ENCODE assay signal across 12 mouse cellular contexts in genomic region chr15:59153416-59154250, GRCm38 (mm10).
A peak's percentile ranks its signal among the peaks of the same experiment; 100 is the strongest.
DNase-seq lines count a peak whose midpoint lies in the region; ATAC-seq and TF ChIP-seq lines count a peak whose summit lies in the region.
"Had no signal": no experiment of that assay in that cellular context is flagged by ENCODE, and none has a peak within 500 bp of the region (broad histone marks: within the 10 kb centered on the region; RNA-seq: fewer than 3 reads in every experiment).

No protein-coding gene starts in this region.

- peaks cover 19% of the 10 kb centered on the region for H3K4me1 ChIP-seq in heart, embryonic 10.5 days
- H3K4me1 ChIP-seq in hindbrain, embryonic 13.5 days (replicated peaks): peaks cover 21% of the 10 kb centered on the region
- peaks cover 15% of the 10 kb centered on the region for H3K4me1 ChIP-seq in neural tube, embryonic 15.5 days
- H3K4me1 ChIP-seq in lung, adult 2 months (ENCODE audit: control insufficient read depth, insufficient read depth, low read length): no peaks in the 10 kb centered on the region; the same call in 1 of the 2 replicates

- H3K27ac ChIP-seq in heart, embryonic 10.5 days: peak overlapping the region; percentile 60
- H3K27ac ChIP-seq in hindbrain, embryonic 13.5 days: peak overlapping the region; percentile 66
- peak overlapping the region; percentile 48 for H3K27ac ChIP-seq in neural tube, embryonic 15.5 days (replicated peaks)

- H3K4me3 ChIP-seq in heart, embryonic 10.5 days: no peak overlapping the region
- H3K4me3 ChIP-seq in hindbrain, embryonic 13.5 days: no peak overlapping the region
- H3K4me3 ChIP-seq in neural tube, embryonic 15.5 days (replicated peaks): no peak overlapping the region
- H3K4me3 ChIP-seq in lung, adult 2 months (replicated peaks; ENCODE audit: extremely low read depth, low read depth, low read length): no peak overlapping the region
- H3K4me3 ChIP-seq: embryonic facial prominence, embryonic 13.5 days had no signal

- no peak for TF ChIP-seq CTCF in lung, adult 2 months (IDR thresholded peaks at IDR 0.05; ENCODE audit: insufficient read depth, low read length)

- H3K27me3 ChIP-seq in heart, embryonic 10.5 days (ENCODE audit: insufficient read depth, poor library complexity, severe bottlenecking): no peaks in the 10 kb centered on the region
- no peaks in the 10 kb centered on the region for H3K27me3 ChIP-seq in hindbrain, embryonic 13.5 days
- H3K27me3 ChIP-seq in neural tube, embryonic 15.5 days (replicated peaks): no peaks in the 10 kb centered on the region
- H3K27me3 ChIP-seq: embryonic facial prominence, embryonic 13.5 days had no signal

- 71% methylated on average over 16 of the region's 16 CpGs for WGBS in heart, embryonic 10.5 days
- WGBS in hindbrain, embryonic 13.5 days: 45% methylated on average over 16 of the region's 16 CpGs
- 59% methylated on average over 16 of the region's 16 CpGs for WGBS in neural tube, embryonic 15.5 days
- 79% methylated on average over 16 of the region's 16 CpGs for WGBS in lung, adult 2 months

- ATAC-seq in hindbrain, embryonic 13.5 days (ENCODE audit: low FRiP score): no peak
- no peak for ATAC-seq in neural tube, embryonic 15.5 days (ENCODE audit: low FRiP score)

- H3K9ac ChIP-seq in hindbrain, embryonic 13.5 days: no peak overlapping the region
- H3K9ac ChIP-seq in neural tube, embryonic 15.5 days (replicated peaks): no peak overlapping the region
- H3K9ac ChIP-seq: embryonic facial prominence, embryonic 13.5 days had no signal

- DNase-seq in heart, embryonic 10.5 days (ENCODE audit: low spot score): no peak
- DNase-seq in heart, postnatal 10 days: no peak
- peak; percentile 37 for DNase-seq in retina, postnatal 1 day
- no peak for DNase-seq in retina, embryonic 14.5 days (ENCODE audit: low spot score)
- DNase-seq in left cerebral cortex, postnatal 25 days (ENCODE audit: low spot score in 2 of 2): no peak
- DNase-seq in lung, adult 2 months: no peak
- DNase-seq: B cell, adult 2 months; kidney, postnatal 25 days had no signal

- H3K4me2 ChIP-seq in hindbrain, embryonic 13.5 days: no peak overlapping the region
- no peak overlapping the region for H3K4me2 ChIP-seq in neural tube, embryonic 15.5 days
- H3K4me2 ChIP-seq: embryonic facial prominence, embryonic 13.5 days; liver, embryonic 11.5 days had no signal

- no peak for TF ChIP-seq POLR2A in lung, adult 2 months (IDR thresholded peaks at IDR 0.05; ENCODE audit: borderline replicate concordance, extremely low read depth, low read depth, low read length)

- no peaks in the 10 kb centered on the region for H3K9me3 ChIP-seq in heart, embryonic 10.5 days
- H3K9me3 ChIP-seq in hindbrain, embryonic 13.5 days: no peaks in the 10 kb centered on the region
- H3K9me3 ChIP-seq in neural tube, embryonic 15.5 days (replicated peaks): no peaks in the 10 kb centered on the region
- H3K9me3 ChIP-seq: embryonic facial prominence, embryonic 13.5 days had no signal

- H3K36me3 ChIP-seq in heart, embryonic 10.5 days: no peaks in the 10 kb centered on the region
- no peaks in the 10 kb centered on the region for H3K36me3 ChIP-seq in hindbrain, embryonic 13.5 days
- no peaks in the 10 kb centered on the region for H3K36me3 ChIP-seq in neural tube, embryonic 15.5 days
- H3K36me3 ChIP-seq: embryonic facial prominence, embryonic 13.5 days had no signal

- intact Hi-C loops in heart, postnatal 10 days (cut with DNase I): no loop called here
- intact Hi-C loops in left cerebral cortex, postnatal 25 days (cut with DNase I): no loop called here
